Mouse (Mus musculus): ENCODE data around the gene Brca2.

Brca2 gene

GRCm38 (mm10) chr5:150560851-150561250 lies 38.4 kb downstream of the Brca2 start:
- in situ Hi-C loops (cut with MboI; ENCODE audit: low pct_unique_long_range_greater_than_20kb in 1 of 2, low sequenced_read_pairs in 2 of 2, unreplicated experiment in 1 of 2): no loop called here

- in situ Hi-C loops (cut with MboI; ENCODE audit: low pct_unique_long_range_greater_than_20kb in 1 of 2, low sequenced_read_pairs in 2 of 2, unreplicated experiment in 1 of 2): no loop called here
These were observed 38.9 kb downstream of the Brca2 start for GRCm38 (mm10) chr5:150561376-150561775.

GRCm38 (mm10) chr5:150561783-150562182 lies 39.4 kb downstream of the Brca2 start:
- in situ Hi-C loops (cut with MboI; ENCODE audit: low pct_unique_long_range_greater_than_20kb in 1 of 2, low sequenced_read_pairs in 2 of 2, unreplicated experiment in 1 of 2): no loop called here

- in situ Hi-C loops (cut with MboI; ENCODE audit: low pct_unique_long_range_greater_than_20kb in 1 of 2, low sequenced_read_pairs in 2 of 2, unreplicated experiment in 1 of 2): no loop called here
These were observed 42.0 kb downstream of the Brca2 start for GRCm38 (mm10) chr5:150564426-150564825.

- in situ Hi-C loops (cut with MboI; ENCODE audit: low pct_unique_long_range_greater_than_20kb in 1 of 2, low sequenced_read_pairs in 2 of 2, unreplicated experiment in 1 of 2): no loop called here
These were observed 43.8 kb downstream of the Brca2 start for GRCm38 (mm10) chr5:150566226-150566625.

GRCm38 (mm10) chr5:150566971-150567370 lies 44.5 kb downstream of the Brca2 start:
- in situ Hi-C loops (cut with MboI; ENCODE audit: low pct_unique_long_range_greater_than_20kb in 1 of 2, low sequenced_read_pairs in 2 of 2, unreplicated experiment in 1 of 2): no loop called here

- in situ Hi-C loops (cut with MboI; ENCODE audit: low pct_unique_long_range_greater_than_20kb in 1 of 2, low sequenced_read_pairs in 2 of 2, unreplicated experiment in 1 of 2): no loop called here
These were observed 48.2 kb downstream of the Brca2 start for GRCm38 (mm10) chr5:150570496-150571219.

GRCm38 (mm10) chr5:150574403-150574802 lies 52.0 kb downstream of the Brca2 start:
- in situ Hi-C loops (cut with MboI; ENCODE audit: low pct_unique_long_range_greater_than_20kb in 1 of 2, low sequenced_read_pairs in 2 of 2, unreplicated experiment in 1 of 2): no loop called here

GRCm38 (mm10) chr5:150574885-150575284 lies 52.5 kb downstream of the Brca2 start:
- in situ Hi-C loops (cut with MboI; ENCODE audit: low pct_unique_long_range_greater_than_20kb in 1 of 2, low sequenced_read_pairs in 2 of 2, unreplicated experiment in 1 of 2): no loop called here

GRCm38 (mm10) chr5:150576832-150577231 lies 54.4 kb downstream of the Brca2 start:
- in situ Hi-C loops (cut with MboI; ENCODE audit: low pct_unique_long_range_greater_than_20kb in 1 of 2, low sequenced_read_pairs in 2 of 2, unreplicated experiment in 1 of 2): no loop called here

- in situ Hi-C loops (cut with MboI; ENCODE audit: low pct_unique_long_range_greater_than_20kb in 1 of 2, low sequenced_read_pairs in 2 of 2, unreplicated experiment in 1 of 2): no loop called here
These were observed 56.3 kb downstream of the Brca2 start for GRCm38 (mm10) chr5:150578613-150579171.

- in situ Hi-C loops (cut with MboI; ENCODE audit: low pct_unique_long_range_greater_than_20kb in 1 of 2, low sequenced_read_pairs in 2 of 2, unreplicated experiment in 1 of 2): no loop called here
These were observed 58.8 kb downstream of the Brca2 start for GRCm38 (mm10) chr5:150581180-150581579.

- in situ Hi-C loops (cut with MboI; ENCODE audit: low pct_unique_long_range_greater_than_20kb in 1 of 2, low sequenced_read_pairs in 2 of 2, unreplicated experiment in 1 of 2): no loop called here
These were observed 60.8 kb downstream of the Brca2 start for GRCm38 (mm10) chr5:150583181-150583580.

GRCm38 (mm10) chr5:150583622-150584336 lies 61.3 kb downstream of the Brca2 start:
- in situ Hi-C loops (cut with MboI; ENCODE audit: low pct_unique_long_range_greater_than_20kb in 1 of 2, low sequenced_read_pairs in 2 of 2, unreplicated experiment in 1 of 2): no loop called here

GRCm38 (mm10) chr5:150584337-150584729 lies 61.9 kb downstream of the Brca2 start:
- in situ Hi-C loops (cut with MboI; ENCODE audit: low pct_unique_long_range_greater_than_20kb in 1 of 2, low sequenced_read_pairs in 2 of 2, unreplicated experiment in 1 of 2): no loop called here

GRCm38 (mm10) chr5:150589945-150590344 lies 67.5 kb downstream of the Brca2 start:
- in situ Hi-C loops (cut with MboI; ENCODE audit: low pct_unique_long_range_greater_than_20kb in 1 of 2, low sequenced_read_pairs in 2 of 2, unreplicated experiment in 1 of 2): no loop called here

GRCm38 (mm10) chr5:150592186-150592903 lies 69.9 kb downstream of the Brca2 start:
- in situ Hi-C loops (cut with MboI; ENCODE audit: low pct_unique_long_range_greater_than_20kb in 1 of 2, low sequenced_read_pairs in 2 of 2, unreplicated experiment in 1 of 2): no loop called here

GRCm38 (mm10) chr5:150592904-150593755 lies 70.7 kb downstream of the Brca2 start:
- in situ Hi-C loops (cut with MboI; ENCODE audit: low pct_unique_long_range_greater_than_20kb in 1 of 2, low sequenced_read_pairs in 2 of 2, unreplicated experiment in 1 of 2): no loop called here
